Mouse (Mus musculus): ENCODE results near the gene Gfod1.

Gfod1 gene

DNA sequence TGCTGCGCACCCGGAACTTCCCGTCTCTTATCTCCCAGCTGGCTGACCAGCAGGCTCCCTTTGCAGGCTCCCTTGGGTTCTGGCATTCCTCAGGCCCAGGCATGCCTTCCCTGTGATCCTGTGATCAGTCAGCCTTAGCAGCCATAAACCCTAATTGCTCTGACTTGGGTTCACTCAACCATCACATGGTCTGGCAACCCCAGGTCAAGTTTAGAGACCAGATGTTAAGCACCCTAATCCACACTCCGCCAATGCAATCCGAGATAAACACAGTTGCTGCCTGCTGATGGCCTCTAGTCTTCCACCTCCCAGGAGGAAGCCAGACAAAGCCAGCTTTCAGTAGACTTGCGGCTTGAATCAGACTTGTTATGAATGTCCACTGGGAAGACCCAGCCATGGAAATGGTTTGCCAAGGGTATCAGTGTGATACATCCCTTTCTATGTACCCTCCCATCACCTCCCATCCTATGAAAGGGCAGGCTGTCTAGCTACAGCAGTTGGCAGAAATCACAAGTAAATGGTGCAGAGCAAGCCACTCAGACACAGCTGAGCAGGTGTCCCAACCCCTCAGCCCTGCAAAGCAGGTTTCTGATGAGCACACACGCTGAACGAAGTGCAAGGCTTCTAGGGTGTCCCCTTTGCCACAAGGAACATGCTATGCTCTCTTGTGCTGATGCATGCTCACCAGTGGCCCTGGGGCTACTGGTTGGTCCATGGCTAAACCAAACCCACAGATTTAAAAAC is 157.3 kb downstream of the Gfod1 start:
- no peak for DNase-seq

Data from spleen, adult 18-20 months (tissue).